Mouse (Mus musculus): ENCODE measurements around the gene Gm3486.
"Not testable (repeated sequence)": the region's sequence is repeated elsewhere in the genome, so short reads cannot be mapped to it uniquely, and the experiment has no call there.

The Gm3486 gene

DNA sequence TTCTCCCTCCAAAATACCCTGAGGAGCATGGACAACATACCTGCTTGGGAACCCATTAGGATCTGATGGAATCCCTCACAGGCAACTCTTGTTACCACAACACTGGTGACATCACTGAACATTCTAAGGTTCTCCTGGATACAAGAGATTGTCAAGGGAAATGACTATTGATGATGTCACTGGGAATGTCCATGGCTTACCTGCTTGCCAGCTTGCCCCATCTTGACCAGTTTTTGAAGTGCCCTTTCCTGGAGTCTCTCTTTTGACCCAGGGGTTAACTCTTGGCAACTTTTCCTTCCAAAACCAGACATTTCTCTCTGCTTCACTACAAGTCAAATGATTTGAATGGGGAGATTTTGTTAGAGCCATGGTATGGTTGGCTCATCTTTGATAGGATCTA is at the start of gene Gm3486:
Gene Gm3486, minus strand, starts transcription at position 101 of the 400 bp plus-strand sequence.
- not testable (repeated sequence) for DNase-seq

DNA sequence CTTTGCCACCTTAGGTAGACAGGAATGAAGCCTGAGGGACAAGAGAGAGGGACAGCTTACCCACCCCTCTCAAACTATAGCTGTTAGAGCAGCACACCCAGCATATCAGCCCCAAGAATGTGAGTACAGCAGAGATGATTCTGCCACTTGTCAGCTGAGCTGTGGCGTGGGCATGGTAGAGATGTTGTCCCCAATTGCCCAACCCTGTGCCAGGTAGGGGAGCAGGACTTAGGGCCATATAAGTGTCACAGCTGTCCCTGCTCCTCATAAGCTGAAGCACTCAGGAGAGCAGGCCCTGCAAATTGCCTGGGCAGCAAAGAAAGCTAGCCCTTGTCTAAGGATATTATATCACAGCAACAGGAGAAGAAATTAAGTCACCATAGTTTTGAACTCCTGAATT is 35.4 kb upstream of the Gm3486 start:
- not testable (repeated sequence) for DNase-seq

- DNase-seq, result not testable (repeated sequence)
Measured at GRCm38 (mm10) chr14:41520683-41521082, 31.4 kb upstream of the Gm3486 start.

DNA sequence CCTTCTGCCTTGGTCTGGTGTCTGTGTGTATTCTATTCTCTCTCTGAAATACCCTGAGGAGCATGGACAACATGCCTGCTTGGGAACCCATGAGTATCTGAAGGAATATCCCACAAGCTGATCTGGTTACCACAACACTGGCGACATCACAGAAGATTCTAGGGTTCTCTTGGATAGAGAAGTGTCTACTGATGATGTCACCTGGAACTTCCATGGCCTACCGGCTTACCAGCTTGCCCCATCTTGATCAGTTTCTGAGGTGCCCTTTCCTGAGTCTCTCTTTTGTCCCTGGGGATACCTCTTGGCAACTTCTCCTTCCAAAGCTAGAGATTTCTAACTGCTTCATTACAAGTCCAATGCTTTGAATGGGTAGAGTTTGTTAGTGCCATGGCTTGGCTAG is 35.9 kb downstream of the Gm3486 start, which contains the start of gene Gm7954:
Gene Gm7954, minus strand, starts transcription at position 101 of the 400 bp plus-strand sequence.
- not testable (repeated sequence) for DNase-seq
